Mouse (Mus musculus) Patski (cell line): ENCODE measurements around the gene March8. TPM values are rescaled to one million over a fixed set of nuclear protein-coding genes. Genes with fewer than 3 reads are reported as not detected.

Experiments used
- ATAC-seq: fragments of 100-300 bp; one replicate; pipeline ENCODE4 v1.8.0; 2021
- CTCF ChIA-PET: fragments of 350-600 bp; sonication (Branson Sonifier 250); formaldehyde crosslinking; loops from one replicate; lab custom pipeline; 2022; ENCODE audit warnings: inconsistent platforms; lab: Charles Lee
- POLR2A ChIA-PET: fragments of 350-600 bp; sonication (Branson Sonifier 250); formaldehyde crosslinking; loops from one replicate; lab custom pipeline; 2022; ENCODE audit warnings: antibody characterized with exemption, inconsistent platforms; lab: Charles Lee
- DNase-seq: peaks from one replicate; pipeline ENCODE4 v3.0.0-alpha.2; 2011; ENCODE audit warnings: low read depth, low spot score
- H3K27me3 ChIP-seq: fragments of 371-371 bp; one replicate; pipeline ENCODE4 v1.5.1; 2021
- CTCF ChIP-seq: fragments of 100-300 bp; IDR thresholded peaks from one replicate; pipeline ENCODE4 v1.5.1; 2021
- in situ Hi-C: fragments of 300-500 bp; cut with MboI; formaldehyde crosslinking; loops from 3 replicates; pipeline ENCODE4 v1.11.1; 2018; ENCODE audit warnings: low pct_unique_long_range_greater_than_20kb, mixed read lengths
- polyA plus RNA-seq: library from polyadenylated mRNA; unstranded; gene quantifications from one replicate; pipeline ENCODE4 v1.2.3, GENCODE M21; 2021

Gene March8
- polyA plus RNA-seq, 1 experiment from 2014 or later, result 78.7 TPM

GRCm38 (mm10) chr6:116417518-116418315, 79.9 kb downstream of the March8 start:
- ChIA-PET CTCF (interaction anchor here (1.1 to 1.7 kb wide), 2 partner anchors 10 to 14 kb away, joined by 3 to 7 read pairs; no protein-coding TSS in a partner anchor), POLR2A (no interaction called here)
- ATAC-seq, result no peak
- H3K27me3 ChIP-seq, result no peaks in the 10 kb centered on the region
- no peak for DNase-seq
- TF ChIP-seq CTCF, result no peak
- in situ Hi-C loops, result loop anchor here (25.0 kb wide), 1 partner anchor 530 kb away; no protein-coding TSS in a partner anchor

GRCm38 (mm10) chr6:116418487-116418886, 80.7 kb downstream of the March8 start:
- TF ChIP-seq CTCF, result no peak
- ATAC-seq (no peak), DNase-seq (no peak)
- H3K27me3 ChIP-seq, result no peaks in the 10 kb centered on the region
- POLR2A ChIA-PET, result interaction anchor here (0.6 kb wide), 1 partner anchor 153 kb away, joined by 3 read pairs; no protein-coding TSS in a partner anchor
- CTCF ChIA-PET, result interaction anchor here (1.1 to 1.7 kb wide), 2 partner anchors 9 to 14 kb away, joined by 3 to 7 read pairs; no protein-coding TSS in a partner anchor
- in situ Hi-C loops, result loop anchor here (25.0 kb wide), 1 partner anchor 531 kb away; no protein-coding TSS in a partner anchor

GRCm38 (mm10) chr6:116419699-116420098, 81.9 kb downstream of the March8 start:
- in situ Hi-C loops, result loop anchor here (5.0 to 25.0 kb wide), 2 partner anchors 152 to 532 kb away; no protein-coding TSS in a partner anchor
- H3K27me3 ChIP-seq, result peaks cover 2% of the 10 kb centered on the region
- no peak for ATAC-seq
- POLR2A ChIA-PET, result interaction anchor here (0.6 kb wide), 1 partner anchor 389 kb away, joined by 5 read pairs; no protein-coding TSS in a partner anchor
- CTCF ChIA-PET, result interaction anchor here (1.0 kb wide), 2 partner anchors 8 to 14 kb away, joined by 3 read pairs; no protein-coding TSS in a partner anchor
- TF ChIP-seq CTCF, result no peak
- no peak for DNase-seq

GRCm38 (mm10) chr6:116420271-116420670, 82.4 kb downstream of the March8 start:
- POLR2A ChIA-PET, result interaction anchor here (0.7 kb wide), 1 partner anchor 40 kb away, joined by 3 read pairs; no protein-coding TSS in a partner anchor

GRCm38 (mm10) chr6:116422991-116423390, 85.2 kb downstream of the March8 start:
- H3K27me3 ChIP-seq, result peaks cover 7% of the 10 kb centered on the region
- DNase-seq (no peak), ATAC-seq (no peak)
- CTCF ChIA-PET, result no interaction called here
- no peak for TF ChIP-seq CTCF
- POLR2A ChIA-PET, result interaction anchor here (0.5 kb wide), 1 partner anchor 84 kb away, joined by 5 read pairs; no protein-coding TSS in a partner anchor
- in situ Hi-C loops, result loop anchor here (5.0 to 25.0 kb wide), 2 partner anchors 156 to 536 kb away; no protein-coding TSS in a partner anchor

More at GRCm38 (mm10) chr6:116420271-116420670, 82.4 kb downstream of the March8 start:
- no peak for DNase-seq
- CTCF ChIA-PET, result interaction anchor here (1.0 kb wide), 2 partner anchors 8 to 15 kb away, joined by 3 read pairs; no protein-coding TSS in a partner anchor
- in situ Hi-C loops, result loop anchor here (5.0 to 25.0 kb wide), 2 partner anchors 153 to 533 kb away; no protein-coding TSS in a partner anchor
- no peak for TF ChIP-seq CTCF
- ATAC-seq, result no peak
- H3K27me3 ChIP-seq, result peaks cover 3% of the 10 kb centered on the region

- H3K27me3 ChIP-seq, result peaks cover 7% of the 10 kb centered on the region
- TF ChIP-seq CTCF, result peak; percentile 69
- CTCF ChIA-PET, result no interaction called here
- POLR2A ChIA-PET, result interaction anchor here (0.5 kb wide), 1 partner anchor 85 kb away, joined by 5 read pairs; no protein-coding TSS in a partner anchor
- no peak for DNase-seq
- no peak for ATAC-seq
- in situ Hi-C loops, result loop anchor here (5.0 to 25.0 kb wide), 2 partner anchors 156 to 536 kb away; no protein-coding TSS in a partner anchor
Measured at GRCm38 (mm10) chr6:116423664-116424063, 85.8 kb downstream of the March8 start.

- no peak for ATAC-seq
- DNase-seq, result no peak
- POLR2A ChIA-PET, result no interaction called here
- CTCF ChIA-PET, result interaction anchor here (1.2 kb wide), 1 partner anchor 9 kb away, joined by 7 read pairs; no protein-coding TSS in a partner anchor
- no peak for TF ChIP-seq CTCF
- in situ Hi-C loops, result no loop called here
- peaks cover 14% of the 10 kb centered on the region for H3K27me3 ChIP-seq
Measured at GRCm38 (mm10) chr6:116427552-116427951, 89.7 kb downstream of the March8 start.

GRCm38 (mm10) chr6:116428282-116428681, 90.5 kb downstream of the March8 start:
- ATAC-seq (no peak), DNase-seq (no peak)
- TF ChIP-seq CTCF, result peak; percentile 69
- ChIA-PET POLR2A (no interaction called here), CTCF (no interaction called here)
- peaks cover 17% of the 10 kb centered on the region for H3K27me3 ChIP-seq
- in situ Hi-C loops, result no loop called here

GRCm38 (mm10) chr6:116438864-116439263, 101.0 kb downstream of the March8 start:
- CTCF ChIA-PET, result interaction anchor here (0.8 kb wide), 1 partner anchor 13 kb away, joined by 3 read pairs; no protein-coding TSS in a partner anchor
- POLR2A ChIA-PET, result interaction anchor here (0.7 kb wide), 1 partner anchor 25 kb away, joined by 3 read pairs; no protein-coding TSS in a partner anchor
- in situ Hi-C loops, result no loop called here

GRCm38 (mm10) chr6:116439531-116439930, 101.7 kb downstream of the March8 start:
- TF ChIP-seq CTCF, result no peak
- ChIA-PET CTCF (no interaction called here), POLR2A (no interaction called here)
- in situ Hi-C loops, result no loop called here
- no peak for DNase-seq
- H3K27me3 ChIP-seq, result peaks cover 40% of the 10 kb centered on the region
- ATAC-seq, result no peak

More at GRCm38 (mm10) chr6:116438864-116439263, 101.0 kb downstream of the March8 start:
- ATAC-seq (no peak), DNase-seq (no peak)
- peaks cover 40% of the 10 kb centered on the region for H3K27me3 ChIP-seq
- no peak for TF ChIP-seq CTCF
